Mouse (Mus musculus): ENCODE data around the gene B3gat3. TPM values are rescaled to one million over a fixed set of nuclear protein-coding genes. Genes with fewer than 3 reads are reported as not detected.

Gene B3gat3
- total and polyA plus RNA-seq, 3 experiments = 35.4 to 59.4 (median 42.3) TPM

DNA sequence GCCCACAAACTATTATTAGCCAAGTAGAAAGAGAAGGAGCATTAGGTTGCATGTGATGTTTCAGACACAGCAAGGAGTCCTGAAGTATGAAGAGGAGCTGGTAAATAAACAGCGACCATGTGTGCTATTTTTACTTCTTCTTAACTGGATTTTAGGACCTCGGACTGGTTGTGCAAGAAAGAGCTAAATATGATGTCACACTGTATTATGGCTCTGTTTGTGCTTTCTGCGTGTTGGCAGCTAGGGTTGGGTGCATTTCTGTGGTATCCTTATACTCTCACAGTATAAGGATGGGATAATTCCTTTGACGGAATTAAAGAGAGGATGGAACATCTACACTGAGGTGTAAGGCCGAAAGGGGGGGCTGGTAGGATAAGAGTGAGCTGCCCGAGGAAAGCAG is 25.1 kb downstream of the B3gat3 start:
- Histone ChIP-seq H3K79me2 (replicated peaks; ENCODE audit: control insufficient read depth, insufficient read depth, low read length) (0 out of 2 replicates have a peak, but pooled peaks cover 2% of the 10 kb centered on the region), H3K27me3 (ENCODE audit: control insufficient read depth, insufficient read depth, low read length) (no peaks in the 10 kb centered on the region), H3K27ac (no peak overlapping the region), H3K9ac (ENCODE audit: low read depth, low read length) (no peak overlapping the region), H3K4me1 (ENCODE audit: control insufficient read depth, insufficient read depth, low read length) (peaks cover 6% of the 10 kb centered on the region), H3K4me3 (peak overlapping the region; percentile 4; the same call in 1 of the 2 replicates), H3K36me3 (ENCODE audit: control insufficient read depth, insufficient read depth, low read length) (peaks cover 11% of the 10 kb centered on the region)
- TF ChIP-seq POLR2A (IDR thresholded peaks at IDR 0.05; ENCODE audit: insufficient read depth, low read depth, low read length) = no peak
- no peak for TF ChIP-seq CTCF (IDR thresholded peaks at IDR 0.05)
- no peak for TF ChIP-seq EP300 (IDR thresholded peaks at IDR 0.05; ENCODE audit: insufficient read depth, low read depth, low read length)
- 52% methylated on average over 6 of the region's 6 CpGs for WGBS
- intact Hi-C loops (cut with DNase I) = no loop called here
- no peak for DNase-seq

DNA sequence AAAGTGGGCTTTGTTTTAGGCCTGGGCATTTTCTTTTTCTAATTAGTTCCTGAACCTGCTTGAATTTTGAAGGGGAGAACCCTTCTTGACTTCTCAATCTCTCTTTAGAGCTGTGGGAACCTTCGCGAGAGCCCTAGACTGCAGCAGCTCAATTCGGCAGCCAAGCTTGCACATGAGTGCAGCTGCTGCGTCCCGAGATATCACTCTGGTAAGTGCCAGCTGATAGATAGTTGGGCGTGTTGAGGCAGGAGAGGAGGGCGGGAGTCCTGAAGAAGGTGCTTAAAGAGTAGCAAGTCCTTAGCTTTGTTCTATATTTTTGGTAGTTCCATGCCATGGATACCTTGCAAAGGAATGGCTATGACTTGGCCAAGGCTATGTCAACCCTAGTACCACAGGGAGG is 26.8 kb downstream of the B3gat3 start:
- Histone ChIP-seq H3K79me2 (replicated peaks; ENCODE audit: control insufficient read depth, insufficient read depth, low read length) (0 out of 2 replicates have a peak, but pooled peaks cover 2% of the 10 kb centered on the region), H3K36me3 (ENCODE audit: control insufficient read depth, insufficient read depth, low read length) (peaks cover 11% of the 10 kb centered on the region), H3K27me3 (ENCODE audit: control insufficient read depth, insufficient read depth, low read length) (no peaks in the 10 kb centered on the region), H3K9ac (ENCODE audit: low read depth, low read length) (no peak overlapping the region), H3K4me3 (no peak overlapping the region), H3K27ac (no peak overlapping the region), H3K4me1 (ENCODE audit: control insufficient read depth, insufficient read depth, low read length) (peaks cover 5% of the 10 kb centered on the region)
- no peak for DNase-seq
- TF ChIP-seq CTCF (IDR thresholded peaks at IDR 0.05) (no peak), POLR2A (IDR thresholded peaks at IDR 0.05; ENCODE audit: insufficient read depth, low read depth, low read length) (no peak), EP300 (IDR thresholded peaks at IDR 0.05; ENCODE audit: insufficient read depth, low read depth, low read length) (no peak)
- intact Hi-C loops (cut with DNase I) = no loop called here
- WGBS = 71% methylated on average over 7 of the region's 7 CpGs

DNA sequence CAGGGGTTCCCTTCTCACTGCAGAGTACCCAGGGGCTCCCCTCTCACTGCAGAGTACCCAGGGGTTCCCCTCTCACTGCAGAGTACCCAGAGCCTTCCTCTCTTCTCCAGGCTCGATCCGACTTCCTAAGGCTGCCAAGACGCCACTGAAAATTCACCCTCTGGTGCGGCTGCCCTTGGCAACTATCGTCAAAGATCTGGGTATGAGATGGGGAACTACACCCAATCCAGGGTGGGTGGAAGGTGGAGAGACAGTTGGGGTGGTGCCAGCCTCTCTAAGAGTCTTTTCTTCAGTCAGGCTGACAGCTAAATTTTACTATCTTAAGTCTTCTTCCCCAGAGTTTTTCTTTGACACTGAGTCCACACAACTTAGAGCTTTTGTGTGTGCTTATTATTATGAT is 30.0 kb downstream of the B3gat3 start:
- no peaks in the 10 kb centered on the region; the same call in none of the 2 replicates for H3K36me3 ChIP-seq (ENCODE audit: control insufficient read depth, insufficient read depth, low read length)
- DNase-seq = no peak
- no peak overlapping the region for H3K4me3 ChIP-seq
- H3K4me1 ChIP-seq (ENCODE audit: control insufficient read depth, insufficient read depth, low read length) = peaks cover 4% of the 10 kb centered on the region
- intact Hi-C loops (cut with DNase I) = loop anchor here (5.0 kb wide), 1 partner anchor 53 kb away; the partner anchor contains the start of gene Ganab
- H3K27me3 ChIP-seq (ENCODE audit: control insufficient read depth, insufficient read depth, low read length) = no peaks in the 10 kb centered on the region
- H3K9ac ChIP-seq (ENCODE audit: low read depth, low read length) = no peak overlapping the region
- peaks cover 2% of the 10 kb centered on the region; the same call in 1 of the 2 replicates for H3K79me2 ChIP-seq (replicated peaks; ENCODE audit: control insufficient read depth, insufficient read depth, low read length)
- 91% methylated on average over 5 of the region's 5 CpGs for WGBS
- no peak overlapping the region for H3K27ac ChIP-seq
- TF ChIP-seq EP300 (IDR thresholded peaks at IDR 0.05; ENCODE audit: insufficient read depth, low read depth, low read length) (no peak), POLR2A (IDR thresholded peaks at IDR 0.05; ENCODE audit: insufficient read depth, low read depth, low read length) (no peak), CTCF (IDR thresholded peaks at IDR 0.05) (no peak)

DNA sequence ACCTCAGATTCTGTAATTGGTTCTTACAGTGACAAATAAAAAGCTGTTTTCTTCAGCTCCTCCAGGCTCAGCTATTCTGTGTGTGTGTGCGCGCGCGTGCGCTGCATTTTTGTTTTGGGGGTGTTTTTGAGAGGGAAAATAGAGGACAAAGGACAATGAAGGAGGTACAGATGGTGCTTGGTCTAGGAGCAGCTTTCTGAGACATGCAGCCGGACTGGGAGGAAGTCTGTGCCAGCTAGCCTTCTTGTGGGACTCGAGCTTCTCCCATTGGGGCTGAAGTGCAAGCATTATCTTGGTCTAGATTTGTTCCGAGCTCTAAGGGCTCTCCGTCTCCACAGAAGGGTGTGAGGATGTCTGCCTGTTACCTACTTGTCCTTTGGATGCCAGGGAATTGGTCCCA is 32.1 kb downstream of the B3gat3 start:
- Histone ChIP-seq H3K9ac (ENCODE audit: low read depth, low read length) (no peak overlapping the region), H3K36me3 (ENCODE audit: control insufficient read depth, insufficient read depth, low read length) (no peaks in the 10 kb centered on the region; the same call in 1 of the 2 replicates), H3K4me1 (ENCODE audit: control insufficient read depth, insufficient read depth, low read length) (peaks cover 4% of the 10 kb centered on the region), H3K4me3 (no peak overlapping the region), H3K27me3 (ENCODE audit: control insufficient read depth, insufficient read depth, low read length) (no peaks in the 10 kb centered on the region), H3K79me2 (replicated peaks; ENCODE audit: control insufficient read depth, insufficient read depth, low read length) (peaks cover 3% of the 10 kb centered on the region; the same call in 1 of the 2 replicates), H3K27ac (no peak overlapping the region)
- 80% methylated on average over 9 of the region's 9 CpGs for WGBS
- no peak for DNase-seq
- TF ChIP-seq CTCF (IDR thresholded peaks at IDR 0.05) (no peak), EP300 (IDR thresholded peaks at IDR 0.05; ENCODE audit: insufficient read depth, low read depth, low read length) (no peak), POLR2A (IDR thresholded peaks at IDR 0.05; ENCODE audit: insufficient read depth, low read depth, low read length) (no peak)
- intact Hi-C loops (cut with DNase I) = loop anchor here (5.0 kb wide), 1 partner anchor 55 kb away; the partner anchor contains the start of gene Ganab

DNA sequence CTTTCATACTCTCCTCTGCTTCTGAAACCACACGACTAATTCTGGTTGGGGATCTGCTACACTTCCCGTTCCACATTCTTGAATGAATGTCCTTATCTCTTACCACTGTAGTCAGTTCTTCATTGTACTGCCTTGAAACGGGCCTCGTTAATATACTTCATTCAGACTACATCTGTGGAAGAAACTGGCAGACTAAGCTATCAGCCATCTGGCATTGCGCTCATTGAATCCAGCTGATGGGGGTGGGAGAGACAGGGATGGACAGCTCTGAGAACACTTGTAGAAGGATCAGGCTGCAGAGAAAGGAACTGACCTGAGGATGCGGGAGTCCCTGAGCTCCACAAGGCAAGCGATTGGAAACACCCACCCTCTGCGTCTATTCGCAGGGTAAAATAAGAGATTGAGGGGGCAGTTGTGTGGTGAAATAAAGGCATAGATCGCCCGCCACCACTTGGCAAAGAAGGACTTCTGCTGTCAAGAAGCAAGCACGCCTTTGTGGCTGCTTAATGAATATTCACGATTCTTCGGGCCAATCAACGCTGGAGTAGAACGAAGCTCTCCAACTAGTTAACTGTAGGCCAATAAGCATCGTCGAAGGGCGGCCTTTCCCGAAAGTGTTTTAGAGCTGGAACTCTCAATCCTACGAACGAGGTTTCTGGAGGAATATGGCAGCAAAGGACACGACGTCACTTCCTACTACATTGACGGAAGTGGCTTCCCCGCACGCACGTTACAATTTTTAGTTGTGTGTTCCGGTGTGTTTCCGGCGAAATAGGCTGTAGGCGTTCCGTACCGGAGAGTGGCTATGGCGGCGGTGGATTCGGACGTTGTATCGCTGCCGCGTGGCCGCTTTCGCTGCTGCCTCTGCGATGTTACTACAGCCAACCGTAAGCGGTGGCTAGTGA is 33.2 kb downstream of the B3gat3 start, which contains the start of gene Tut1:
Gene Tut1, plus strand, starts transcription at position 713 of the 905 bp plus-strand sequence.
- Histone ChIP-seq H3K9ac (ENCODE audit: low read depth, low read length) (peak within 1 kb of the TSS; percentile 82), H3K27me3 (ENCODE audit: control insufficient read depth, insufficient read depth, low read length) (no peaks in the 10 kb centered on the region), H3K79me2 (replicated peaks; ENCODE audit: control insufficient read depth, insufficient read depth, low read length) (peaks cover 3% of the 10 kb centered on the region; the same call in 1 of the 2 replicates), H3K4me1 (ENCODE audit: control insufficient read depth, insufficient read depth, low read length) (peaks cover 4% of the 10 kb centered on the region), H3K4me3 (peak within 1 kb of the TSS; percentile 95), H3K36me3 (ENCODE audit: control insufficient read depth, insufficient read depth, low read length) (no peaks in the 10 kb centered on the region), H3K27ac (peak within 1 kb of the TSS; percentile 75)
- under 1% methylated on average over 46 of the region's 46 CpGs for WGBS
- TF ChIP-seq CTCF (IDR thresholded peaks at IDR 0.05) (peak; percentile 17; the same call in 1 of the 2 replicates), POLR2A (IDR thresholded peaks at IDR 0.05; ENCODE audit: insufficient read depth, low read depth, low read length) (peak; percentile 84), EP300 (IDR thresholded peaks at IDR 0.05; ENCODE audit: insufficient read depth, low read depth, low read length) (peak; percentile 91)
- intact Hi-C loops (cut with DNase I) = loop anchor here (1.0 to 5.0 kb wide), 2 partner anchors 12 to 56 kb away; partner anchors contain the start of genes Ganab and Mta2
- DNase-seq = peak; percentile 89 to 93
